Mouse (Mus musculus) kidney, embryonic 14.5 days (tissue): Measurements from ENCODE around the gene Plekha4. TPM values are rescaled to one million over a fixed set of nuclear protein-coding genes. Genes with fewer than 3 reads are reported as not detected.
"Not testable (repeated sequence)": the region's sequence is repeated elsewhere in the genome, so short reads cannot be mapped to it uniquely, and the experiment has no call there.

ENCODE experiments used
- ATAC-seq: fragments of 200-750 bp; cut with Nextera tagmentation; 2 replicates; pipeline ENCODE4 v1.8.0; 2017; ENCODE audit warnings: moderate number of reproducible peaks, mild to moderate bottlenecking, moderate TSS enrichment, moderate library complexity; ENCODE audit not compliant: low FRiP score, low TSS enrichment
- H3K27ac ChIP-seq: fragments of 300-500 bp; sonication (generic); 2 replicates; pipeline ENCODE4 v1.5.1; 2014; ENCODE audit warnings: low read depth, mild to moderate bottlenecking, low read length, moderate library complexity, mixed read lengths
- H3K27me3 ChIP-seq: fragments of 300-500 bp; sonication (generic); 2 replicates; pipeline ENCODE4 v1.6.1; 2014; ENCODE audit warnings: mild to moderate bottlenecking, low read length; ENCODE audit not compliant: control insufficient read depth, insufficient read depth
- H3K36me3 ChIP-seq: fragments of 300-500 bp; sonication (generic); 2 replicates; pipeline ENCODE4 v1.6.1; 2014; ENCODE audit warnings: low read length, mixed read lengths; ENCODE audit not compliant: control insufficient read depth, insufficient read depth
- H3K4me1 ChIP-seq: fragments of 300-500 bp; sonication (generic); 2 replicates; pipeline ENCODE4 v1.6.1; 2014; ENCODE audit warnings: low read length, mixed read lengths; ENCODE audit not compliant: control insufficient read depth, insufficient read depth
- H3K4me2 ChIP-seq: fragments of 300-500 bp; sonication (generic); replicated peaks from 2 replicates; pipeline ENCODE4 v1.6.1; 2014; ENCODE audit warnings: low read depth, mild to moderate bottlenecking, low read length
- H3K4me3 ChIP-seq: fragments of 300-500 bp; sonication (generic); 2 replicates; pipeline ENCODE4 v1.5.1; 2014; ENCODE audit warnings: mild to moderate bottlenecking, low read length
- H3K9ac ChIP-seq: fragments of 300-500 bp; sonication (generic); 2 replicates; pipeline ENCODE4 v1.6.1; 2014; ENCODE audit warnings: low read depth, mild to moderate bottlenecking, low read length, moderate library complexity
- H3K9me3 ChIP-seq: fragments of 300-500 bp; sonication (generic); 2 replicates; pipeline ENCODE4 v1.6.1; 2016; ENCODE audit warnings: low read length; ENCODE audit not compliant: control insufficient read depth
- WGBS: fragments of 180-500 bp; shearing (Covaris S2); extraction: QIAGEN DNeasy Blood & Tissue Kit; methylation state at CpG from one replicate; pipeline ENCODE4 v1.1.7; 2014; 5-methylcytosine and 5-hydroxymethylcytosine counted together
- polyA plus RNA-seq: library from polyadenylated mRNA; unstranded; fragments of >200 nt; fragmentation: Nextera tagmentation; extraction: Ambion mirVana; gene quantifications from 2 replicates; pipeline ENCODE4 v1.2.1, GENCODE M21; 2014

Plekha4 gene
- polyA plus RNA-seq, 1 experiment from 2014 or later: 4.7 TPM

DNA sequence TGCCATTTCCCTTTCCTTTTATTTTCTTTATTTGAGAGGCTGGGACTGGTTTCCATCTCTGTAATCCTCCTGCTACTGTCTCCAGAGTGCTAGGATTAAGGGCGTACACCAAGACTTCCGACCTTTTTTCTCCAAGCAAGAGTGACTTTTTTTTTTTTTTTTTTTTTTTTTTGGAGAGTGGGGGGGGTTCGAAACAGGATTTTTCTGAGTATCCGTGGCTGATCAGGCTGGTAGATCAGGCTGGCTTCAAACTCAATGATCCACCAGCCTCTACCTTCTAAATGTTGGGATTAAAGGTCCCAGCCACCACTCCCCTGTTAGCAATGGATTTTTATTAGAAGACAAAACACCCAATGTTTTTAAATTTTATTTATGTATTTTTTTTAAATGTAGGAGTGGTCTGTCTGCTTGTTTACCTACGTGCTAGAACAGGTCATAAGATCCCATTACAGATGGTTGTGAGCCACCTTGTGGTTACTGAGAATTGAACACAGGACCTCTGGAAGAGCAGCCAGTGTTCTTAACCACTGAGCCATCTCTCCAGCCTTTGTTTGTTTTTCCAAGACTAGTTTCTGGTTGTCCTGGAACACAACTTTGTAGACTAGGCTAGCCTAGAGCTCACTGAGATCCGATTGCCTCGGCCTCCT is 467 bp downstream of the Plekha4 start:
- Histone ChIP-seq H3K9ac (peak overlapping the region; percentile 93), H3K36me3 (peaks cover 7% of the 10 kb centered on the region; the same call in 1 of the 2 replicates), H3K27me3 (no peaks in the 10 kb centered on the region), H3K4me2 (peak overlapping the region; percentile 81), H3K4me3 (peak overlapping the region; percentile 87), H3K4me1 (peaks cover 44% of the 10 kb centered on the region), H3K9me3 (no peaks in the 10 kb centered on the region), H3K27ac (peak overlapping the region; percentile 89)
- WGBS: 22% methylated on average over 7 of the region's 7 CpGs
- ATAC-seq: no peak

DNA sequence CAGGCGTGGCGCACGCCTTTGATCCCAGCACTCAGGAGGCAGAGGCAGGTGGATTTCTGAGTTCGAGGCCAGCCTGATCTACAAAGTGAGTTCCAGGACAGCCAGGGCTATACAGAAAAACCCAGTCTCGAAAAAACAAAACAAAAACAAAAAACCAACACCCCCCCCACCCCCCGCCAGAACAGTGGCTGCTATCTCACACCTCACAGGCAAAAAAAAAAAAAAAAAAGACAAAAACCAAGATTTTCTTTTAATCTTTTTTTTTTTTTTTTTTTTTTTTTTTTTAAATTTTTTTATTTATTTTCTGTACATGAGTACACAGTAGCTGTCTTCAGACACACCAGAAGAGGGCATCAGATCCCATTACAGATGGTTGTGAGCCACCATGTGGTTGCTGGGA is 1.0 kb downstream of the Plekha4 start:
- Histone ChIP-seq H3K27ac (peak overlapping the region; percentile 89), H3K4me1 (peaks cover 44% of the 10 kb centered on the region)
- H3K4me2 ChIP-seq, H3K27me3 ChIP-seq, H3K36me3 ChIP-seq, H3K4me3 ChIP-seq, H3K9me3 ChIP-seq, ATAC-seq, H3K9ac ChIP-seq: not testable (repeated sequence)
- 85% methylated on average over 6 of the region's 6 CpGs for WGBS

DNA sequence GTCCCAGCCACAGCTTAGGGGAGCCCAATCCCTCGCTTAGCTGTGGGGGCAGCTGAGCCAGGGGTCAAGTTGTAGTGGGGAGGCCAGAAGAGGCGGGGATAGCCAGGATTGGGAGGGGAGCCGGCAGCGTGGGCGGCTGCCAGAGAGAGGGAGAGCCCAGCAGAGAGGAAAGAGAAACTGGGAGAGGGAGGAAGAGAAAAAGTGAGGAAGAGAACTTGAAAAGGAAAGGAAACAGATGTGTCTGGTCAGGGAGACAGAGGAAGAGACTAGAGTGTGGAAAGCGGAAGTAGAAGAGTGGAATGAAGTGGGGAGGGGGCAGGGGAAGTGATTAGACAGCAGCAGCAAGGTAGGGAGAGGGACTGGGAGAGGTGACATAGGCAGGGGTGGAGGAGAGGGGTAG is 3.3 kb downstream of the Plekha4 start:
- Histone ChIP-seq H3K4me2 (no peak overlapping the region; the same call in 1 of the 2 replicates), H3K9me3 (no peaks in the 10 kb centered on the region), H3K4me1 (peaks cover 32% of the 10 kb centered on the region), H3K27ac (peak overlapping the region; percentile 34; the same call in 1 of the 2 replicates), H3K9ac (0 out of 2 replicates have a peak overlapping the region, but pooled peaks have one; percentile 23), H3K36me3 (0 out of 2 replicates have a peak, but pooled peaks cover 2% of the 10 kb centered on the region), H3K27me3 (no peaks in the 10 kb centered on the region), H3K4me3 (no peak overlapping the region)
- ATAC-seq: no peak
- 9% methylated on average over 6 of the region's 6 CpGs for WGBS

DNA sequence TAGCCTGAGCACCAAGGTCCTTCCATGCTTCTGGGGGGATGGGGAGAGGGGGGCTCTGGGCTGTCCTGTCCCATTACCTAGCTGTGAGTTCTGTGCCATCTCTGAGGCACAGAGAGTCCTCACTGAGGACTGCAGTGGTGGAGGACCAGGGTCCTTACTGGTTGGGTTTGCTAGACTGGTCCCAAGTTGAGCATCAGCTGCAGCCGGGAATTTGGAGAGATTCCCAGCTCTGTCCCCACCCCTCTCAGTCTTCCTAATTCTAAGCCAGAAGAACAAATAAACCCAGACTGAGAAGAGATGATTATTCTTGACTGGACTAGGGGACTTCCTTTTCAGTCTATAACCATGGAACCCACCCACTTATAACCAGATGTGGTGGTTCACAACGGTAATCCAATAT is 4.5 kb downstream of the Plekha4 start:
- Histone ChIP-seq H3K36me3 (no peaks in the 10 kb centered on the region), H3K27ac (0 out of 2 replicates have a peak overlapping the region, but pooled peaks have one; percentile 6), H3K4me2 (peak overlapping the region; percentile 22), H3K9ac (no peak overlapping the region), H3K4me1 (peaks cover 23% of the 10 kb centered on the region), H3K27me3 (no peaks in the 10 kb centered on the region), H3K9me3 (no peaks in the 10 kb centered on the region), H3K4me3 (no peak overlapping the region)
- no peak for ATAC-seq
- WGBS: 59% methylated on average over 2 of the region's 2 CpGs

DNA sequence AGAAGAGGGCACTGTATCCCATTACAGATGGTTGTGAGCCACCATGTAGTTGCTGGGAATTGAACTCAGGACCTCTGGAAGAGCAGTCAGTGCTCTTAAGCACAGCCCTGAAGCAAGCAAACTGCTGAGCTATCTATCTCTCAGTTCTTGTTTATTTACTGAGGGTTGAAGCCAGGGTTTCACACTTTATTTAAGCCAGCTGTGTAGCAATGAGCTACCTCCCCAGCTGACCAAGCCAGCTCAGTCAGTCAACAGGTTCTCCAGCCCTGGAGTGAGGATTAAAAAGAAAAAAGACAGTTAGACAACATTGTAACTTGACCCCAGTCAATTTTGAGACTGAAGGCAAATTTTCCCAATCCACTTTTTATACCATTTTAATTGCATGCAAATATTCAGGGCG is 9.5 kb downstream of the Plekha4 start:
- no peaks in the 10 kb centered on the region for H3K9me3 ChIP-seq
- no peak overlapping the region for H3K4me3 ChIP-seq
- no peak overlapping the region for H3K27ac ChIP-seq
- no peak for ATAC-seq
- WGBS: 78% methylated on average over 1 of the region's 1 CpGs
- no peaks in the 10 kb centered on the region for H3K27me3 ChIP-seq
- H3K36me3 ChIP-seq: no peaks in the 10 kb centered on the region
- peaks cover 10% of the 10 kb centered on the region for H3K4me1 ChIP-seq
- H3K4me2 ChIP-seq: no peak overlapping the region
- no peak overlapping the region for H3K9ac ChIP-seq

DNA sequence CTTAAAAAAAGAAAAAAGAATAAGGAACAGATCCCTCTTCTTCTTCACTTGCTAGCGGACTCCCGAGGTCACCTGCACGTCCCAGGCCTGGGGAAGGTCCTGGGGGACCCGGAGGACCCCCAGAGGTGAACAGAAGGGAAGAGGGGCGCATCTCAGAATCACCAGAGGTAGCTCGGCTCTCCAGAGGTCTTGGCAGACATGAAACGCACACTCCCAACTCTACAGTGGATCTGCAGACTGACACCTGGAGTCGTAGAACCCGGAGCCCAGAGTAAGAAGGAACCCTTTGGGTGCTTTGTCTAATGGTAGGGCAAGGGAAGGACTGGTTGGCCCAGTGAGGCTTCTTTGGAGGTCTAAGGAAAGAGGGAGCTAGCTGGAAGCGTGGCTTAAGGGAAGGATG is 11.5 kb downstream of the Plekha4 start:
- no peaks in the 10 kb centered on the region for H3K27me3 ChIP-seq
- H3K4me1 ChIP-seq: peaks cover 5% of the 10 kb centered on the region; the same call in 1 of the 2 replicates
- ATAC-seq: no peak
- H3K9ac ChIP-seq: peak overlapping the region; percentile 40; the same call in 1 of the 2 replicates
- H3K4me2 ChIP-seq: peak overlapping the region; percentile 49
- no peak overlapping the region for H3K27ac ChIP-seq
- WGBS: 89% methylated on average over 10 of the region's 10 CpGs
- H3K9me3 ChIP-seq: no peaks in the 10 kb centered on the region
- peak overlapping the region; percentile 44 for H3K4me3 ChIP-seq
- H3K36me3 ChIP-seq: no peaks in the 10 kb centered on the region

DNA sequence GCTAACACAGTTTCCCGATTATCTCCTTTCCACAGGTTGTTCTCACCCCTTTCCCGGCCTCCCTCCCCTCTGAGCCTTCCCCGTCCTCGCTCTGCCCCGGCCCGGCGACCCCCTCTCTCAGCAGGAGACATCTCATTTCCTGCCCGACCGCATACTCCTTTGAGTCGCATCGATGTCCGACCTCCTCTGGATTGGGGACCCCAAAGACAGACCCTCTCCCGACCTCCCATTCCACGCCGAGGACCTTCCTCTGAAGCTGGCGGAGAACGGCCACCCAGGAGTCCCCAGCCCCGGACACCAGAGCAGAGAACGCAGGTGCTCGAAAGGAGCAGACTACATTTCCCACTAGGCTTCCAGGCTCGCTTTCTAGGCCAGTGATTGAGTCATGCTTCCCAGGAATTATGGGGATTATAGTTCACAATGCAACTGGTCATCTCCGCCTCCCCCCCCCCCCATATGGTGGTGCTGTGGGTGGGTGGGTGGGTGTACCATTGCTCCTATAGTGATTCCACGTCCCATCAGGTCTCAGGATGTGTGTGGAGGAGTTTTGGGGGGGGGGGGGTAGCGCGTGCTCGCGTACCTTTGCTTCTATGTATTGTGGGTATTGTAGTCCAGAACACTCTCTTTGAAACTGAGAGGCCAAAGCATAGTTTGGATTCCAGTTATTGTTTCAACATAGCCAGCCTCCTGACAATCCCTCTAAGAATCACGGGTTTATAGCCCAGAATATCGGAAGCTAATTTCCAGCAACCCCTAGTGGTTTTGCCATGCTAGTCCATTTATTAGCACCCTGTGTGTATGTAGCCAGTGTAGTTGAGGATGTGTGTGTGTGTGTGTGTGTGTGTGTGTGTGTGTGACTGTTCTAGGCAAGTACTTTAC is 12.3 kb downstream of the Plekha4 start:
- no peaks in the 10 kb centered on the region for H3K9me3 ChIP-seq
- H3K9ac ChIP-seq: peak overlapping the region; percentile 40
- H3K27ac ChIP-seq: no peak overlapping the region
- ATAC-seq: peak; percentile 67
- 3% methylated on average over 29 of the region's 29 CpGs for WGBS
- H3K4me3 ChIP-seq: peak overlapping the region; percentile 44
- H3K27me3 ChIP-seq: no peaks in the 10 kb centered on the region
- H3K4me2 ChIP-seq: peak overlapping the region; percentile 49
- no peaks in the 10 kb centered on the region for H3K36me3 ChIP-seq
- peaks cover 5% of the 10 kb centered on the region; the same call in 1 of the 2 replicates for H3K4me1 ChIP-seq

DNA sequence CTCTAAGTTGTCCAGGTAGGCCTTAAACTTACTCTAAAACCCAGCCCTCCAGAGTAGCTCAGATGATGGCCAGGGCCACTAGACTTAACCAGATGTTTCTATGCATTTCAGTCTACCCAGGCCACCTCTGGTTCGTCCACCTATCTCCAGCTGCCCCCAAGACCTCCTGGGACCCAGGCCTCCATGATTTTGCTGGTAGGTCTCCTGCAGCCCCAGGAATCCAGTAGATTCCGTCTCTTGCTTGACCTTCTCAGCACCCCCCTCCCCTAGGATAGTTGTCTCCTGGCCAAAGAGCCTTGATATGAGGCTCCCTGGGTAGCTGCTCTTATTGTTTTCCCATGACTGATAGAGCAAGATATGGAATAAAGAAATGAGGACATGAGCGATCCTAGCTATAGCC is 13.0 kb downstream of the Plekha4 start:
- Histone ChIP-seq H3K9ac (no peak overlapping the region), H3K4me3 (no peak overlapping the region), H3K4me1 (peaks cover 5% of the 10 kb centered on the region; the same call in 1 of the 2 replicates), H3K27ac (no peak overlapping the region), H3K27me3 (no peaks in the 10 kb centered on the region), H3K36me3 (no peaks in the 10 kb centered on the region), H3K4me2 (no peak overlapping the region), H3K9me3 (no peaks in the 10 kb centered on the region)
- peak; percentile 2; the same call in 1 of the 2 replicates for ATAC-seq
- WGBS: 75% methylated on average over 3 of the region's 3 CpGs

DNA sequence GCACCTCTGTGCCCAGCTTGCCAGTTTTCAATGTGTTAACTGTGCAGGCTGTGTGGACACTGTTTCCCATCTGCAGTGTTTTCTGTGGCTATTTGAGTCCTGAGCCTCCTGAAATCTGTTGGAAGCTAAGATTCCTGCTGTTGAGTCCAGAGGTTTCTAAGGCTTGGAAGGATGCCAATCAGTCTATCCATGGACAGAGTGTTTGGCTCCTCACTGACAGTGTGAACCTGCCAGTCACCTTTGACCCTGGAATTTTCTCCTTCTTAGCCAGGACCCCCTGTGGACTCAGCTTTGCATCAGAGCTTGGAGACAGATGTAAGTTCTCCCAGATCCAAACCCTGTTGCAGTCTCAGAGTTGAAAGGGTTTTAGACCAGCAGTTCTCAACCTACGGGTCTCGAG is 14.1 kb downstream of the Plekha4 start:
- 35% methylated on average over 2 of the region's 2 CpGs for WGBS
- no peak overlapping the region for H3K4me3 ChIP-seq
- H3K36me3 ChIP-seq: no peaks in the 10 kb centered on the region
- H3K27me3 ChIP-seq: no peaks in the 10 kb centered on the region
- H3K27ac ChIP-seq: no peak overlapping the region
- ATAC-seq: no peak
- H3K4me1 ChIP-seq: peaks cover 5% of the 10 kb centered on the region; the same call in 1 of the 2 replicates
- peaks cover 4% of the 10 kb centered on the region; the same call in 1 of the 2 replicates for H3K9me3 ChIP-seq
- H3K9ac ChIP-seq: no peak overlapping the region
- no peak overlapping the region for H3K4me2 ChIP-seq
